32 mouse cellular contexts compared by ENCODE assay signal in the genomic region with DNA sequence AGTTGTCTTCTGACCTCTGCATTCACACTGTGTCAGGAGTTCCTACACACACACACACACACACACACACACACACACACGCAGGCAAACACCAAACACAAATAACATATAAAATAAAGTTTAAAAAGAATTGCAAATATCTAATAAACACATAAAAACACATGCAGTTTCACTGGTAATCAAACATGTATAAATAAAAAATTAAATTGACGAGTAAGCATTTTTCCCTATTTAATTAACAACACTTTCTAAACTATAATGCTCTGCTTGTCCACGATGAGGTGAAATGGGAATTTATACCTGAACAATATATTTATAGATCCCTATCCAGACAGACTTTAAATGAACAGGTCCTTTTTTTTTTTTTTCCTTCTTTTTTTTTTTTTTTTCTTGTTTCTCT. TPM values are rescaled to one million over a fixed set of nuclear protein-coding genes. Genes with fewer than 3 reads are reported as not detected.
"Had no signal": no experiment of that assay in that cellular context is flagged by ENCODE, and none has a peak within 500 bp of the region (broad histone marks: within the 10 kb centered on the region; RNA-seq: fewer than 3 reads in every experiment).

No protein-coding gene starts in this region.

- H3K9ac ChIP-seq: heart, embryonic 12.5 days; heart, embryonic 13.5 days; heart, embryonic 15.5 days; hindbrain, embryonic 12.5 days; hindbrain, embryonic 13.5 days; hindbrain, embryonic 14.5 days; hindbrain, embryonic 15.5 days; intestine, embryonic 15.5 days; kidney, embryonic 15.5 days had no signal

- H3K27ac ChIP-seq: heart, embryonic 13.5 days; heart, embryonic 15.5 days; hindbrain, embryonic 10.5 days; hindbrain, embryonic 12.5 days; hindbrain, embryonic 13.5 days; hindbrain, embryonic 14.5 days; hindbrain, embryonic 15.5 days; hindbrain, postnatal 0 days; intestine, embryonic 15.5 days; kidney, embryonic 15.5 days; kidney, postnatal 0 days; layer of hippocampus, adult 2 months; left cerebral cortex, adult 2 months had no signal

- H3K36me3 ChIP-seq: heart, embryonic 12.5 days; heart, embryonic 13.5 days; heart, embryonic 15.5 days; hindbrain, embryonic 10.5 days; hindbrain, embryonic 12.5 days; hindbrain, embryonic 13.5 days; hindbrain, embryonic 15.5 days; intestine, embryonic 15.5 days; kidney, embryonic 15.5 days had no signal

- DNase-seq: heart, postnatal 10 days; heart, postnatal 14 days; heart, postnatal 36 days; heart, postnatal 4 days; kidney, adult 11 months; kidney, adult 18-20 months; kidney, adult 2 months; kidney, adult 8-10 months; kidney, adult 9 months; kidney, postnatal 10 days; kidney, postnatal 14 days; kidney, postnatal 25 days; kidney, postnatal 36 days; kidney, postnatal 4 days; layer of hippocampus, adult 9-11 months; layer of hippocampus, postnatal 36 days had no signal

- H3K4me1 ChIP-seq: hindbrain, embryonic 10.5 days; hindbrain, embryonic 12.5 days; hindbrain, embryonic 13.5 days; hindbrain, embryonic 15.5 days; intestine, embryonic 15.5 days; kidney, embryonic 15.5 days had no signal

- H3K4me3 ChIP-seq: heart, embryonic 12.5 days; heart, embryonic 13.5 days; heart, embryonic 15.5 days; hindbrain, embryonic 10.5 days; hindbrain, embryonic 12.5 days; hindbrain, embryonic 13.5 days; hindbrain, embryonic 15.5 days; intestine, embryonic 15.5 days; kidney, embryonic 15.5 days; layer of hippocampus, adult 2 months; left cerebral cortex, adult 2 months had no signal

- H3K9me3 ChIP-seq: heart, embryonic 13.5 days; heart, embryonic 15.5 days; hindbrain, embryonic 12.5 days; hindbrain, embryonic 13.5 days; hindbrain, embryonic 15.5 days; intestine, embryonic 15.5 days; kidney, embryonic 15.5 days had no signal

- H3K27me3 ChIP-seq: heart, embryonic 12.5 days; heart, embryonic 13.5 days; heart, embryonic 15.5 days; hindbrain, embryonic 12.5 days; hindbrain, embryonic 13.5 days; hindbrain, embryonic 15.5 days; intestine, embryonic 15.5 days; kidney, embryonic 15.5 days had no signal

RNA-seq across cellular contexts. Expression of gene Frmpd1, which starts 18.7 kb away (rescaled TPM):
- total RNA-seq: hematopoietic stem cell, adult 5-6 weeks had no signal
- polyA plus RNA-seq: inflammation-experienced regulatory T-cells, adult 6 months had no signal
